Mouse (Mus musculus) erythroblast, embryonic 14.5 days (primary cell): ENCODE results near the gene Sox6. TPM values are rescaled to one million over a fixed set of nuclear protein-coding genes. Genes with fewer than 3 reads are reported as not detected.

Experiments used
- H3K27me3 ChIP-seq: 2 replicates; pipeline ENCODE4 v1.6.1; 2012; ENCODE audit warnings: inconsistent platforms; ENCODE audit not compliant: control insufficient read depth
- H3K36me3 ChIP-seq: 2 replicates; pipeline ENCODE4 v1.6.1; 2012; ENCODE audit warnings: mild to moderate bottlenecking, inconsistent platforms; ENCODE audit not compliant: control insufficient read depth
- H3K4me1 ChIP-seq: 2 replicates; pipeline ENCODE4 v1.6.1; 2012; ENCODE audit warnings: inconsistent platforms; ENCODE audit not compliant: control insufficient read depth
- H3K4me3 ChIP-seq: replicated peaks from 2 replicates; pipeline ENCODE3; 2012; ENCODE audit warnings: moderate library complexity, mild to moderate bottlenecking, inconsistent platforms
- H3K9me3 ChIP-seq: 2 replicates; pipeline ENCODE4 v1.6.1; 2012; ENCODE audit warnings: low read length, inconsistent platforms, mixed read lengths; ENCODE audit not compliant: control insufficient read depth
- GATA1 ChIP-seq: IDR thresholded peaks from 2 replicates; pipeline ENCODE4 v1.6.1; 2012; ENCODE audit warnings: low read length, inconsistent platforms, mixed read lengths
- TAL1 ChIP-seq: IDR thresholded peaks from 3 replicates; pipeline ENCODE4 v1.6.1; 2012; ENCODE audit warnings: low read length, inconsistent platforms, mixed read lengths
- polyA plus RNA-seq: library from polyadenylated mRNA; stranded (reverse); fragments of >175 nt; gene quantifications from 2 replicates; pipeline ENCODE4 v1.2.3, GENCODE M21; 2012

The Sox6 gene
- polyA plus RNA-seq, 1 experiment: 3.7 TPM

DNA sequence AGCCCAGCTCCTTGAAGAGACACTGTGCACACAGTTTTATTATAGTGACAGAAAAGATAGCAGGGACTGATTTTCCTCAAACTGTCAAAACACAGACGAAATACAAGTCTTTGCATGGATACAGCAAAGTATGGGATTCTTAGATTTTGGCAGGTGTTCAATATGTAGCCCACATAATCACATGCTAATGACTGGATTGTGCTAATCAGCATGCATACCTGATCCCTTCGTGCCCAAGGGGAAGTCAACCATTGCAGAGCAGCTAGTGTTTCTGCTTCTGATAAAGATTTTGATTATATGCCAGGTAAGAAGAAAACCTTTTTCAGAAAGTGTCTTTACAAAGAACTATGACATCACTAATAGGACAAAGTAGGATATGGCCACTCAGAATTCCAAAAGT is 245.8 kb downstream of the Sox6 start:
- no peaks in the 10 kb centered on the region for H3K27me3 ChIP-seq
- no peak overlapping the region for H3K4me3 ChIP-seq
- TF ChIP-seq GATA1 (no peak), TAL1 (no peak)
- H3K9me3 ChIP-seq: no peaks in the 10 kb centered on the region
- peaks cover 98% of the 10 kb centered on the region for H3K36me3 ChIP-seq
- peaks cover 9% of the 10 kb centered on the region for H3K4me1 ChIP-seq

- Histone ChIP-seq H3K9me3 (no peaks in the 10 kb centered on the region), H3K4me3 (no peak overlapping the region), H3K27me3 (no peaks in the 10 kb centered on the region), H3K36me3 (peaks cover 93% of the 10 kb centered on the region), H3K4me1 (peaks cover 21% of the 10 kb centered on the region)
- no peak for TF ChIP-seq GATA1
- TF ChIP-seq TAL1: no peak
These were observed 249.3 kb downstream of the Sox6 start for GRCm38 (mm10) chr7:115789116-115789823.

DNA sequence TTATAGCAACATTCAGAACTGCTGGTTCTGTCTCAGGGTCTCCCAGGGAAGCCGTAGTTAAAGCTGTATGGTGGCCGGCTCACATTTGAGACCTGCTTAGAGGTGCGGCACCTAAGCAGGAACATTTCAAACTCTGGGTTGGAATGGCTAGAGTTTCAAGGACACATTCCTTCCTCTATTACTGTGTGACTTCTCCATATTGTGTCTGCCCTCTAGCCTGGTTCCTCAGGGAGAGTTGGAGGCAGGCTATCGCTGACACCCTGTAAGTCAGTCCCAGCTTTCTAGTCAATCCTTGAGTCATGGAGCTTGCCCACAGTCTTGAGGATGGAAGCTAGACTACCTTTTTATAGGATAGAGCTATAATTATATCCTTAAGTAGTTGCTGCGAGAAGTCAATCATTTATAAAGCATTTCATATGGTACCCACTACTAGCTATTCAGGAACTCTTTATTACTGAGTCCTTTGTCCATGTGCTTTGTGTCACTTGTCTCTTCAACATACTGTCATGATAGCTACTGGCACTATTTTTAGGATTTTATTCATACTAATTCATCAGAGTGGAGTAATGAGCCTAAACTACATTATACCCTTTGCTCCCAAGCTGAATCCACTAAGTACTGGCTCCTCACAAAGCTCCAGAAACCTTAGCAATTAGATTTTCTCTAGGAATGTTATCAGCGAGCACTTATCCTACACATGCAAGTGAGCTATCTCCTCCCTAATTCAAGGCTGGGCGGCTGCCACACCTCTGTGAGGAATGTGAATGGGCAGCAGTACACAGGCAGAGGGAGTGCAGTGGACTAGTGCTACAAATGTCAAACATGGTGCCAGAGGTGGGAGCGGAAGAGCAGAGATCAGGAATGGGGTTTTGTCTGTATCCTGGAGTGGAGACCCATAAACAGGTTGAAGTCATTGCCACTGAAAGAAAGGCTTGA is 254.3 kb downstream of the Sox6 start:
- peaks cover 21% of the 10 kb centered on the region for H3K4me1 ChIP-seq
- no peaks in the 10 kb centered on the region for H3K9me3 ChIP-seq
- peaks cover 82% of the 10 kb centered on the region for H3K36me3 ChIP-seq
- no peak overlapping the region for H3K4me3 ChIP-seq
- TF ChIP-seq TAL1 (no peak), GATA1 (no peak)
- H3K27me3 ChIP-seq: no peaks in the 10 kb centered on the region

GRCm38 (mm10) chr7:115780148-115780547 is 258.4 kb downstream of the Sox6 start:
- H3K9me3 ChIP-seq: no peaks in the 10 kb centered on the region
- peaks cover 19% of the 10 kb centered on the region for H3K4me1 ChIP-seq
- H3K27me3 ChIP-seq: no peaks in the 10 kb centered on the region
- H3K4me3 ChIP-seq: no peak overlapping the region
- peaks cover 88% of the 10 kb centered on the region for H3K36me3 ChIP-seq
- TF ChIP-seq TAL1 (no peak), GATA1 (no peak)

DNA sequence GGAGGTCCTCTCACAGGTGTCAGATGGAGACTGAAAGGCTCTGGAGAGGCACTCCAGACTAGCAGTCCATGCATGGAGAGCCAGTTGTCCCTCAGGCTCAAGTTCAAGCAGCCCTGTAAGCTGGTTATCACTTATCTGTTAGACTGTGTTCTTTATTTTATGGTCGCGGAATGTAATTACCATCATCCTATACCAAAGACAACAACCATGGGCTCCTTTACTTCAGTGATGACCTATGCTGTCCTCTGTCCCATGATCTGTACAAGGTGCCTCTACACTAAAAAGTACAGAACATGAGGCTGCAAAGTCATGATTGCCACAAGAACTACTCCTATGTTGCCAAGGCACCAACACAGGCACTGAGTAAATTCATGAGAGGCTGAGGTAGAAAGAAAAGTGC is 259.1 kb downstream of the Sox6 start:
- H3K9me3 ChIP-seq: peaks cover 2% of the 10 kb centered on the region; the same call in 1 of the 2 replicates
- TF ChIP-seq TAL1 (no peak), GATA1 (no peak)
- no peak overlapping the region for H3K4me3 ChIP-seq
- peaks cover 88% of the 10 kb centered on the region for H3K36me3 ChIP-seq
- no peaks in the 10 kb centered on the region for H3K27me3 ChIP-seq
- peaks cover 13% of the 10 kb centered on the region for H3K4me1 ChIP-seq

DNA sequence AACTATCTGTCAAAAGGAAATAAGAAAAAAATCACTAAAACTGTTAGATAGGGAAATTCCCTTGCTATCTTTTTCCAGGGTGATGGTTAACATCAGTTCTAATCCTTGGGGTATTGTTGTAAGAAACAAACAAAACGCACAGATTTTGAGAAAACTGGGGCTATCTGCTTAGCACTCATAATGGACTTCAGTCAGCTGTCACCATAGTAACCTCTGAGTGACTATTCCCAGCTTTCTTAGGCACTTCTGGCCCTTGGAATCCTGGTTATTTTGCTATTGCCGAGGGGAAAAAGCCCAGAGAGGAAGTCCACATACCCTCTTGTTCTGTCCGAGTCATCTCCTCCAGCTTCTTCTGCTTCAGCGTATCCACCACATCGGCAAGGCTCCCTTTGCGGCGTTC is 261.9 kb downstream of the Sox6 start:
- peaks cover 3% of the 10 kb centered on the region; the same call in 1 of the 2 replicates for H3K9me3 ChIP-seq
- no peak overlapping the region for H3K4me3 ChIP-seq
- H3K27me3 ChIP-seq: no peaks in the 10 kb centered on the region
- TF ChIP-seq GATA1: no peak
- TF ChIP-seq TAL1: no peak
- H3K4me1 ChIP-seq: peaks cover 10% of the 10 kb centered on the region
- H3K36me3 ChIP-seq: peaks cover 65% of the 10 kb centered on the region

GRCm38 (mm10) chr7:115776324-115776723 is 262.3 kb downstream of the Sox6 start:
- Histone ChIP-seq H3K36me3 (peaks cover 65% of the 10 kb centered on the region), H3K9me3 (peaks cover 3% of the 10 kb centered on the region; the same call in 1 of the 2 replicates), H3K27me3 (no peaks in the 10 kb centered on the region), H3K4me1 (peaks cover 10% of the 10 kb centered on the region), H3K4me3 (no peak overlapping the region)
- TF ChIP-seq TAL1: no peak
- no peak for TF ChIP-seq GATA1

DNA sequence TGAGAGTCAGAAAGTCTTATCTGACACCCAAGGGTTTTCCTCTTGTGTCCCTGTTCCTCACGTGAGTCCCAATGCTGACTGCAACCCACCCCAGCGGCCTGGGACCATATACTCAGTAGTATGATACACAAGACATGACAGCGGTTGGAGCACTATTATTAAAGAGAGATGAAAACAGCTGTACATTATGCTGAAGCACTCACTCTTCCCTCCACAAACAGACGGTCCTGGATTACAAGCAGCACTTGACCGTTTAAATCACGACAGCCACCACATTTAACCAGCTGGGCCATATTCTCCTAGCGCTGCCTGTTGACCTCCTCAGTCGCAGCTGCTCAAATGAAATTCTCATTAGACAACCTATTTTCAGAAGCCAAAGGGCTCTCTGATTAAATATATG is 272.3 kb downstream of the Sox6 start:
- Histone ChIP-seq H3K27me3 (no peaks in the 10 kb centered on the region), H3K4me1 (peaks cover 2% of the 10 kb centered on the region; the same call in 1 of the 2 replicates), H3K36me3 (peaks cover 59% of the 10 kb centered on the region), H3K4me3 (no peak overlapping the region), H3K9me3 (no peaks in the 10 kb centered on the region)
- TF ChIP-seq GATA1: no peak
- no peak for TF ChIP-seq TAL1

DNA sequence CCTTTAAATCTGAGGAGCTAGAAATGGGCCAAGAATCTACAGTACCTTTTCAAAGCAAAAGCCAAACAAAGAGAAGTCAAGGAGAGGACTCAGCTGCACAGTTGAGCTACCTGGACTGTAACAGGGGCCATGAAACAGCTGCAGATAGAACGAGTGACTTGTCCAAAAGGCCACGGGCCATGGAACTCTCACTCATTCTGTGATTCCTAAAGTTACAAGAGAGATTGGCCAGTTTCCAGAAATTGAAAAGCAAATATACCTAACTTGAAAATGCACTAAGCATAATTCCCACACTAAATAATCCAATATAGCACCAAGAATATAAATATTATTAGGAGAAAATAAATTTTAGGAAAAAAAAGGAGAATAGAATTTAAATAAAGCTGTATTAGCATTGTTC is 274.7 kb downstream of the Sox6 start:
- no peaks in the 10 kb centered on the region for H3K9me3 ChIP-seq
- peaks cover 81% of the 10 kb centered on the region for H3K36me3 ChIP-seq
- H3K4me3 ChIP-seq: no peak overlapping the region
- H3K4me1 ChIP-seq: peaks cover 2% of the 10 kb centered on the region; the same call in 1 of the 2 replicates
- no peaks in the 10 kb centered on the region for H3K27me3 ChIP-seq
- TF ChIP-seq TAL1: no peak
- TF ChIP-seq GATA1: no peak

DNA sequence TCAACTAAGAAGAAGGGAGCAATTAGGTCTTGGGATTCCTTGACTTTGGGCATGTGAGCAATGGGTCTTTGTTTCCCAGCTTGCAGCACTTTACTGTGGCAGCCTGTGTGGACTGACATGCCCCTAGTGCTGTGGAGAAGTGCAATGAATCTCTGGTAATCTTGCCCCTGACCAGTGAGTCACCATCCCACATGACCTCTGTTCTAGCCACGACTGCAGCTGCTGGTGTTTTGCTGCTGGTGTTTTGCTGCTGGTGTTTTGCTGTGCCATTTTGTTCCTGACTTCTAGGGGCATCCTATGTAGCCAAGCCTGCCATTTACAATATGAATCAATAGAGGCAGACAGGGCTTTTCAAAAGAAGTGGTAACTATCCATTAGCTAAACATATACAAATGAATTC is 280.4 kb downstream of the Sox6 start:
- Histone ChIP-seq H3K27me3 (no peaks in the 10 kb centered on the region), H3K4me3 (no peak overlapping the region), H3K36me3 (peaks cover 74% of the 10 kb centered on the region), H3K9me3 (no peaks in the 10 kb centered on the region), H3K4me1 (no peaks in the 10 kb centered on the region)
- no peak for TF ChIP-seq TAL1
- TF ChIP-seq GATA1: no peak
